Mouse (Mus musculus) myocyte (in vitro differentiated cells): Measurements from ENCODE around the gene Epha4.

Experiments used
- CEBPB ChIP-seq: IDR thresholded peaks from 2 replicates; pipeline ENCODE4 v1.6.1; 2011; ENCODE audit warnings: mild to moderate bottlenecking, moderate library complexity; ENCODE audit not compliant: poor library complexity, insufficient read depth, severe bottlenecking
- E2F4 ChIP-seq: IDR thresholded peaks from one replicate; pipeline ENCODE4 v1.6.1; 2011; ENCODE audit warnings: mild to moderate bottlenecking, control low read depth, moderate library complexity; ENCODE audit not compliant: insufficient read depth
- MYOG ChIP-seq, 3 experiments: IDR thresholded peaks; one replicate each; pipeline ENCODE4 v1.6.1; 2011; ENCODE audit warnings: control low read depth in 2 of 3, low read depth in 2 of 3, mild to moderate bottlenecking in 2 of 3; ENCODE audit not compliant: insufficient read length in 2 of 3, control insufficient read depth in 1 of 3, insufficient read depth in 1 of 3
- POLR2A ChIP-seq: IDR thresholded peaks from one replicate; pipeline ENCODE4 v1.6.1; 2011; ENCODE audit warnings: low read depth, mild to moderate bottlenecking, control low read depth, moderate library complexity; ENCODE audit not compliant: insufficient read length
- POLR2AphosphoS2 ChIP-seq: IDR thresholded peaks from one replicate; pipeline ENCODE4 v1.6.1; 2011; ENCODE audit warnings: low read depth, control low read depth; ENCODE audit not compliant: insufficient read length
- SRF ChIP-seq: IDR thresholded peaks from one replicate; pipeline ENCODE4 v1.6.1; 2011; ENCODE audit warnings: low read depth; ENCODE audit not compliant: control insufficient read depth, insufficient read length
- TCF12 ChIP-seq: IDR thresholded peaks from one replicate; pipeline ENCODE4 v1.6.1; 2011; ENCODE audit warnings: mild to moderate bottlenecking, control low read depth; ENCODE audit not compliant: poor library complexity, insufficient read depth, severe bottlenecking
- TCF3 ChIP-seq: IDR thresholded peaks from one replicate; pipeline ENCODE4 v1.6.1; 2011; ENCODE audit warnings: low read depth, control low read depth; ENCODE audit not compliant: insufficient read length
- USF1 ChIP-seq: IDR thresholded peaks from one replicate; pipeline ENCODE4 v1.6.1; 2011; ENCODE audit warnings: low read depth, mild to moderate bottlenecking, control low read depth, moderate library complexity

DNA sequence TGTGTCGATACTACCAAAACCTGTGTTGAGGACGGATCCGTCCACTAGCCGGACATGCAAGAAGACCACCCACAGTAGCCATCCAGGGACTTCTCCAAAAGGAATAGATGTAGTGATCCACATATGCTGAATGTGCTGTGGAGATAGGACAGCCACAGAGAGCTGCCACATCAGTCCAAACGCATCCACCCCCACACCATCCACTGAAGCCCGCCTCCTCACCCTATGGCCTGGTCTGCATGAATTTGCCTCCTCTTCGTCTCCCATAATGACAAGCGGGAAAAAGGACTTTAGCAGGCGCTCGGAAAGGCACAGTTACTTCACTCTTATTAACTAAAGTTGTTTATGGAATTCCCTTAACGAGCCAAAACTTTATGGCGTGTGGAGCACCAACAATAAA lies 68.5 kb downstream of the Epha4 start:
- TF ChIP-seq TCF12 = no peak
- no peak for TF ChIP-seq POLR2A
- TF ChIP-seq USF1 = no peak
- no peak for TF ChIP-seq CEBPB
- TF ChIP-seq POLR2AphosphoS2 = no peak
- TF ChIP-seq SRF = no peak
- no peak for TF ChIP-seq MYOG (IDR thresholded peaks at IDR 0.05; ENCODE audit: control insufficient read depth in 1 of 3, insufficient read depth in 1 of 3, insufficient read length in 2 of 3, low read depth in 2 of 3)
- no peak for TF ChIP-seq E2F4
- no peak for TF ChIP-seq TCF3
